Mouse (Mus musculus) bone marrow, adult 2 months (tissue): ENCODE measurements around the gene Uck1.

Experiments
- CTCF ChIP-seq: fragments of 200-500 bp; IDR thresholded peaks from 2 replicates; pipeline ENCODE4 v1.5.1; 2011; ENCODE audit warnings: low read length, control low read depth; ENCODE audit not compliant: control insufficient read depth, insufficient read depth
- POLR2A ChIP-seq: fragments of 200-500 bp; IDR thresholded peaks from 2 replicates; pipeline ENCODE4 v1.6.1; 2011; ENCODE audit warnings: low read depth, mild to moderate bottlenecking, control low read depth, low read length, borderline replicate concordance; ENCODE audit not compliant: control insufficient read depth

- TF ChIP-seq POLR2A (no peak), CTCF (no peak)
These were observed 7.3 kb downstream of the Uck1 start for GRCm38 (mm10) chr2:32252658-32253057.
